Mouse (Mus musculus): ENCODE measurements at regions not wholly inside any gene's neighbourhood (a gene's known extent, or its start where the extent isn't known, plus 50 kb on each side); places are given as distances from the start of the nearest gene placed in this dataset.

- DNase-seq (ENCODE audit: extremely low spot score in 1 of 2, low spot score in 1 of 2): no peak
Measured at GRCm38 (mm10) chr13:110450526-110450925, 55.7 kb downstream of the Plk2 start.

GRCm38 (mm10) chr13:110452009-110452525 lies 57.2 kb downstream of the Plk2 start:
- no peak for DNase-seq (ENCODE audit: extremely low spot score in 1 of 2, low spot score in 1 of 2)

- peak in 1 of 2 experiments; percentile 44 for DNase-seq (ENCODE audit: extremely low spot score in 1 of 2, low spot score in 1 of 2)
Measured at GRCm38 (mm10) chr13:110455085-110455484, 60.2 kb downstream of the Plk2 start.

GRCm38 (mm10) chr13:110455569-110456196 lies 60.8 kb downstream of the Plk2 start:
- DNase-seq (ENCODE audit: extremely low spot score in 1 of 2, low spot score in 1 of 2): no peak

GRCm38 (mm10) chr13:110458701-110459100 lies 63.9 kb downstream of the Plk2 start:
- DNase-seq (ENCODE audit: extremely low spot score in 1 of 2, low spot score in 1 of 2): no peak

- DNase-seq (ENCODE audit: extremely low spot score in 1 of 2, low spot score in 1 of 2): no peak
Measured at GRCm38 (mm10) chr13:110461581-110461980, 66.7 kb downstream of the Plk2 start.

- DNase-seq (ENCODE audit: extremely low spot score in 1 of 2, low spot score in 1 of 2): no peak
Measured at GRCm38 (mm10) chr13:110471526-110471925, 76.7 kb downstream of the Plk2 start.

- DNase-seq (ENCODE audit: extremely low spot score in 1 of 2, low spot score in 1 of 2): no peak
Measured at GRCm38 (mm10) chr13:110477709-110478108, 82.9 kb downstream of the Plk2 start.

GRCm38 (mm10) chr13:110484358-110484940 lies 89.6 kb downstream of the Plk2 start:
- DNase-seq (ENCODE audit: extremely low spot score in 1 of 2, low spot score in 1 of 2): no peak

- no peak for DNase-seq (ENCODE audit: extremely low spot score in 1 of 2, low spot score in 1 of 2)
Measured at GRCm38 (mm10) chr13:110485515-110485914, 90.7 kb downstream of the Plk2 start.

- DNase-seq (ENCODE audit: extremely low spot score in 1 of 2, low spot score in 1 of 2): no peak
Measured at GRCm38 (mm10) chr13:110490166-110490565, 95.3 kb downstream of the Plk2 start.

GRCm38 (mm10) chr13:110492296-110493001 lies 97.6 kb downstream of the Plk2 start:
- peak in 1 of 2 experiments; percentile 28 for DNase-seq (ENCODE audit: extremely low spot score in 1 of 2, low spot score in 1 of 2)

GRCm38 (mm10) chr13:110493002-110493552 lies 98.2 kb downstream of the Plk2 start:
- DNase-seq (ENCODE audit: extremely low spot score in 1 of 2, low spot score in 1 of 2): no peak

GRCm38 (mm10) chr13:110497461-110497860 lies 102.6 kb downstream of the Plk2 start:
- DNase-seq (ENCODE audit: extremely low spot score in 1 of 2, low spot score in 1 of 2): no peak

- no peak for DNase-seq (ENCODE audit: extremely low spot score in 1 of 2, low spot score in 1 of 2)
Measured at GRCm38 (mm10) chr13:110507814-110508362, 113.0 kb downstream of the Plk2 start.

GRCm38 (mm10) chr13:110517986-110518385 lies 123.1 kb downstream of the Plk2 start:
- peak; percentile 25 to 51 for DNase-seq (ENCODE audit: extremely low spot score in 1 of 2, low spot score in 1 of 2)

GRCm38 (mm10) chr13:110522974-110523373 lies 128.1 kb downstream of the Plk2 start:
- no peak for DNase-seq (ENCODE audit: extremely low spot score in 1 of 2, low spot score in 1 of 2)

GRCm38 (mm10) chr13:110527681-110528080 lies 132.8 kb downstream of the Plk2 start:
- no peak for DNase-seq (ENCODE audit: extremely low spot score in 1 of 2, low spot score in 1 of 2)

- DNase-seq (ENCODE audit: extremely low spot score in 1 of 2, low spot score in 1 of 2): no peak
Measured at GRCm38 (mm10) chr13:110529624-110530023, 134.8 kb downstream of the Plk2 start.

GRCm38 (mm10) chr13:110534320-110534764 lies 139.5 kb downstream of the Plk2 start:
- no peak for DNase-seq (ENCODE audit: extremely low spot score in 1 of 2, low spot score in 1 of 2)

- no peak for DNase-seq (ENCODE audit: extremely low spot score in 1 of 2, low spot score in 1 of 2)
Measured at GRCm38 (mm10) chr13:110535785-110536184, 140.9 kb downstream of the Plk2 start.

All from frontal cortex, adult 2 months (tissue).